In genomic region chr7:26800996-26801395, GRCm38 (mm10) we compare ENCODE assay signal across 45 mouse cellular contexts. TPM values are rescaled to one million over a fixed set of nuclear protein-coding genes. Genes with fewer than 3 reads are reported as not detected.
"Had no signal": no experiment of that assay in that cellular context is flagged by ENCODE, and none has a peak within 500 bp of the region (broad histone marks: within the 10 kb centered on the region; RNA-seq: fewer than 3 reads in every experiment).

No protein-coding gene starts in this region.

- H3K4me1 ChIP-seq: limb, embryonic 10.5 days; limb, embryonic 12.5 days; limb, embryonic 13.5 days; limb, embryonic 15.5 days; liver, embryonic 13.5 days; liver, embryonic 15.5 days; lung, embryonic 15.5 days; midbrain, embryonic 10.5 days; midbrain, embryonic 12.5 days; midbrain, embryonic 13.5 days; midbrain, embryonic 15.5 days; neural tube, embryonic 12.5 days had no signal

- H3K27ac ChIP-seq: left cerebral cortex, adult 2 months; limb, embryonic 10.5 days; limb, embryonic 12.5 days; limb, embryonic 13.5 days; limb, embryonic 15.5 days; liver, embryonic 13.5 days; liver, embryonic 14.5 days; liver, embryonic 15.5 days; lung, embryonic 15.5 days; macrophage; midbrain, embryonic 10.5 days; midbrain, embryonic 12.5 days; midbrain, embryonic 13.5 days; midbrain, embryonic 15.5 days; neural tube, embryonic 12.5 days had no signal

- H3K9ac ChIP-seq: limb, embryonic 12.5 days; limb, embryonic 13.5 days; limb, embryonic 15.5 days; liver, embryonic 13.5 days; liver, embryonic 14.5 days; liver, embryonic 15.5 days; lung, embryonic 14.5 days; lung, embryonic 15.5 days; midbrain, embryonic 12.5 days; midbrain, embryonic 13.5 days; midbrain, embryonic 15.5 days; neural tube, embryonic 12.5 days had no signal

- DNase-seq: left cerebral cortex, postnatal 4 days; liver, embryonic 13.5 days; lung, adult 18-20 months; lung, adult 2 months; lung, embryonic 14.5 days; lung, postnatal 10 days; lung, postnatal 14 days; lung, postnatal 36 days; lung, postnatal 4 days; midbrain, embryonic 14.5 days had no signal

- H3K4me2 ChIP-seq: limb, embryonic 12.5 days; limb, embryonic 13.5 days; limb, embryonic 15.5 days; liver, embryonic 11.5 days; liver, embryonic 13.5 days; liver, embryonic 15.5 days; lung, embryonic 14.5 days; lung, embryonic 15.5 days; midbrain, embryonic 11.5 days; midbrain, embryonic 12.5 days; midbrain, embryonic 13.5 days; midbrain, embryonic 15.5 days; neural tube, embryonic 12.5 days had no signal

- H3K9me3 ChIP-seq: limb, embryonic 10.5 days; limb, embryonic 12.5 days; limb, embryonic 15.5 days; liver, embryonic 13.5 days; liver, embryonic 15.5 days; lung, embryonic 15.5 days; midbrain, embryonic 10.5 days; midbrain, embryonic 13.5 days; midbrain, embryonic 15.5 days; neural tube, embryonic 12.5 days had no signal

- H3K36me3 ChIP-seq: limb, embryonic 10.5 days; limb, embryonic 12.5 days; limb, embryonic 13.5 days; limb, embryonic 15.5 days; liver, embryonic 13.5 days; liver, embryonic 15.5 days; lung, embryonic 15.5 days; midbrain, embryonic 10.5 days; midbrain, embryonic 12.5 days; midbrain, embryonic 13.5 days; midbrain, embryonic 15.5 days; neural tube, embryonic 12.5 days had no signal

- H3K27me3 ChIP-seq: limb, embryonic 12.5 days; limb, embryonic 13.5 days; limb, embryonic 15.5 days; liver, embryonic 13.5 days; liver, embryonic 15.5 days; lung, embryonic 15.5 days; megakaryocyte, embryonic 14.5 days; midbrain, embryonic 12.5 days; midbrain, embryonic 13.5 days; midbrain, embryonic 15.5 days; neural tube, embryonic 12.5 days had no signal

- ATAC-seq: lung, postnatal 0 days; midbrain, embryonic 13.5 days; midbrain, embryonic 15.5 days; midbrain, embryonic 16.5 days had no signal

- H3K4me3 ChIP-seq: left cerebral cortex, adult 2 months; limb, embryonic 10.5 days; limb, embryonic 12.5 days; limb, embryonic 13.5 days; limb, embryonic 15.5 days; liver, embryonic 13.5 days; liver, embryonic 15.5 days; lung, embryonic 15.5 days; megakaryocyte, embryonic 14.5 days; midbrain, embryonic 10.5 days; midbrain, embryonic 12.5 days; midbrain, embryonic 13.5 days; midbrain, embryonic 15.5 days; myocyte; neural tube, embryonic 12.5 days had no signal

RNA-seq across cellular contexts. Expression of gene Cyp2g1, which starts 7.7 kb away (rescaled TPM):
- total RNA-seq: left cerebral cortex, adult 18-20 months; left cerebral cortex, adult 2 months; left cerebral cortex, adult 8-10 months; left cerebral cortex, postnatal 10 days; left cerebral cortex, postnatal 14 days; left cerebral cortex, postnatal 25 days; left cerebral cortex, postnatal 36 days; left cerebral cortex, postnatal 4 days; megakaryocyte progenitor cell, adult 5-6 weeks; megakaryocyte, adult 5-6 weeks; megakaryocyte-erythroid progenitor cell, adult 5-6 weeks; monocyte, adult 5-6 weeks had no signal
- polyA plus RNA-seq: limb, embryonic 10.5 days; limb, embryonic 11.5 days; limb, embryonic 12.5 days; limb, embryonic 13.5 days; limb, embryonic 14.5 days; limb, embryonic 15.5 days; liver, embryonic 11.5 days; liver, embryonic 13.5 days; liver, embryonic 14.5 days; liver, embryonic 15.5 days; liver, embryonic 16.5 days; lung, adult 2 months; lung, embryonic 14.5 days; lung, embryonic 15.5 days; lung, embryonic 16.5 days; macrophage; midbrain, embryonic 10.5 days; midbrain, embryonic 11.5 days; midbrain, embryonic 12.5 days; midbrain, embryonic 13.5 days; midbrain, embryonic 15.5 days; midbrain, embryonic 16.5 days; myocyte; neural tube, embryonic 11.5 days; neural tube, embryonic 12.5 days had no signal

RNA-seq across cellular contexts. Expression of gene Cyp2a5, which starts 34.1 kb away (rescaled TPM):
- total RNA-seq: left cerebral cortex, adult 2 months; left cerebral cortex, postnatal 10 days; left cerebral cortex, postnatal 14 days; left cerebral cortex, postnatal 25 days; left cerebral cortex, postnatal 36 days; left cerebral cortex, postnatal 4 days; megakaryocyte progenitor cell, adult 5-6 weeks; megakaryocyte, adult 5-6 weeks; megakaryocyte-erythroid progenitor cell, adult 5-6 weeks; monocyte, adult 5-6 weeks had no signal
- polyA plus RNA-seq: limb, embryonic 10.5 days; limb, embryonic 11.5 days; limb, embryonic 12.5 days; limb, embryonic 13.5 days; limb, embryonic 14.5 days; limb, embryonic 15.5 days; liver, embryonic 11.5 days; lung, embryonic 14.5 days; lung, embryonic 16.5 days; macrophage; midbrain, embryonic 10.5 days; midbrain, embryonic 11.5 days; midbrain, embryonic 12.5 days; myocyte; neural tube, embryonic 11.5 days had no signal

RNA-seq across cellular contexts. Expression of gene Cyp2b19, which starts 44.1 kb away (rescaled TPM):
- total RNA-seq: left cerebral cortex, adult 18-20 months; left cerebral cortex, adult 2 months; left cerebral cortex, adult 8-10 months; left cerebral cortex, postnatal 10 days; left cerebral cortex, postnatal 14 days; left cerebral cortex, postnatal 25 days; left cerebral cortex, postnatal 36 days; left cerebral cortex, postnatal 4 days; megakaryocyte progenitor cell, adult 5-6 weeks; megakaryocyte, adult 5-6 weeks; megakaryocyte-erythroid progenitor cell, adult 5-6 weeks; monocyte, adult 5-6 weeks had no signal
- polyA plus RNA-seq: limb, embryonic 10.5 days; limb, embryonic 11.5 days; limb, embryonic 12.5 days; limb, embryonic 13.5 days; liver, embryonic 11.5 days; liver, embryonic 13.5 days; liver, embryonic 14.5 days; liver, embryonic 15.5 days; liver, embryonic 16.5 days; lung, embryonic 14.5 days; lung, embryonic 15.5 days; lung, embryonic 16.5 days; macrophage; midbrain, embryonic 10.5 days; myocyte; neural tube, embryonic 11.5 days had no signal
